Mouse (Mus musculus): ENCODE results near the gene Fastkd1. TPM values are rescaled to one million over a fixed set of nuclear protein-coding genes. Genes with fewer than 3 reads are reported as not detected.
"Not testable (repeated sequence)": the region's sequence is repeated elsewhere in the genome, so short reads cannot be mapped to it uniquely, and the experiment has no call there.

Fastkd1 gene
- polyA plus RNA-seq, 1 experiment from 2014 or later: 16.9 TPM

DNA sequence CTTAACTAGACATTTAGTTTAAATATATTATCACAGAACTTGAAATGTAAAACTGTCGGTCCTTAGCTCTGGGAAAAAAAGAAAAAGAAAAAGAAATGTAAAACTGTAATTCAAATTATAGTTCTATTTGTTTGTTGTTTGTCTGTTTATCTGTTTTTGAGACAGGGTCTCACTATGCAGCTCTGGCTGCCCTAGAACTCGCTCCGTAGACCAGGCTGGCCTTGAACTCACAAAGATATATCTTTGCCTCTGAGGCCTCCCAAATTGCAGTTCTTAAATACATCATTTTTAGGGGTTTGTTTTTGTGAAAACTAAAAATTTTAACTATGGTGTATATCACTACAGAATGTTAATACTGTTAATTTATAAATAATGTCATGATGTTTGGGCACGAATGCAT is 45.7 kb downstream of the Fastkd1 start:
- H3K4me3 ChIP-seq: no peak overlapping the region
- no peak overlapping the region for H3K9ac ChIP-seq
- 97% methylated on average over 4 of the region's 4 CpGs for WGBS
- H3K4me1 ChIP-seq (replicated peaks): no peaks in the 10 kb centered on the region
- no peak overlapping the region for H3K4me2 ChIP-seq
- no peaks in the 10 kb centered on the region for H3K9me3 ChIP-seq
- no peaks in the 10 kb centered on the region for H3K27me3 ChIP-seq
- ATAC-seq (ENCODE audit: low FRiP score, low read depth): no peak
- peaks cover 46% of the 10 kb centered on the region for H3K36me3 ChIP-seq
- H3K27ac ChIP-seq (replicated peaks): no peak overlapping the region

DNA sequence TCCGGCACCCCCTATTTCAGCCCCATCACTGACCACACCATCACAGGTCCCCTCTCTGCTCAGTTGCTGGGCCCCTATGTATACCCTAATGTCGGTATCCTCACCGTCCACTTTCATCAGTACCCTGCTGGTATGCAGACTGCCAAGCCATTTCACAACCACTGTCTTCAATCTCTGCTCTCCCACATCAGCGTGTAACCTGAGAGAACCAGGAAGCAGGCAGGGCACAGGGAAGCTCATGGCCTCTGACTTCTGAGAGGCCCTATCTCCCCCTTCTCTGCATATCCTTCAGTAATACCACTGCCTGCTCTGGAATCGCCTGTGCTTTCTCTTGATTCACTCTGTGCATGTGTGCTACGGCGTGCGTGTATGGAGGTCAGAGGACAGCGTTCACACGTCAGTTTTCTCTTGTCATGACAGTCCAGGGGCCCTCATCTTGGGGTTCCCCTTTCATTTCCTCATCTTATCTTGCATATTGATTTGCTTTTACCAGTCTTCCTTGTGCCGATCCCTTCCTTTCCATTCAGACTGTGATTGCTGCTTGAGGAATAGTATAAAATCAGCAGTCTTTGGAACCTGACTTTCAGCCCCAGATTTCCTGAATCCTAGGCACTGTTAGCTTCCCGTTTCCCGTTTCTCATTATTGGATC is 49.4 kb downstream of the Fastkd1 start:
- no peaks in the 10 kb centered on the region for H3K27me3 ChIP-seq
- ATAC-seq (ENCODE audit: low FRiP score, low read depth): no peak
- 92% methylated on average over 13 of the region's 13 CpGs for WGBS
- no peak overlapping the region for H3K4me3 ChIP-seq
- no peaks in the 10 kb centered on the region for H3K9me3 ChIP-seq
- H3K4me2 ChIP-seq: no peak overlapping the region
- H3K4me1 ChIP-seq (replicated peaks): no peaks in the 10 kb centered on the region
- no peak overlapping the region for H3K27ac ChIP-seq (replicated peaks)
- H3K36me3 ChIP-seq: peaks cover 53% of the 10 kb centered on the region
- no peak overlapping the region for H3K9ac ChIP-seq

DNA sequence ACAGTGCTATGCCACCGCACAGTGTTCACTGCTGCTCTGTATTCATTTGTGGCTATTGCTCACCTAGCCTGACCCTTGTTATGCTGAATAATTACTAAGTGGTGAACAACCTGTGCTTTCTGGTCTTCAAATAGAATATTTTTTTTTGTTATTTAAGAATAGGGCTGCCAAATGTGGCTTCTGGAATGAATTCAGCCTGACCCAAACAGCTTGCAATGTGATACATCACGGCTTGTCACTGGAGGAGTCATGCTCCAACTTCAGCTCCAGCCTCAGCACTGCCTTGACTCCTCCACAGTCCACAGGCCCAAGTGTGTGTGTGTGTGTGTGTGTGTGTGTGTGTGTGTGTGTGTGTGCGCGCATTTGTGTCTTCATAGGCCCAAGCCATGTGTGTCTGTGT is 54.0 kb downstream of the Fastkd1 start:
- Histone ChIP-seq H3K27me3 (no peaks in the 10 kb centered on the region), H3K4me1 (replicated peaks) (no peaks in the 10 kb centered on the region), H3K9me3 (no peaks in the 10 kb centered on the region), H3K9ac (no peak overlapping the region), H3K4me2 (no peak overlapping the region), H3K27ac (replicated peaks) (no peak overlapping the region), H3K36me3 (peaks cover 48% of the 10 kb centered on the region), H3K4me3 (no peak overlapping the region)
- WGBS: 99% methylated on average over 4 of the region's 4 CpGs
- ATAC-seq (ENCODE audit: low FRiP score, low read depth): no peak

DNA sequence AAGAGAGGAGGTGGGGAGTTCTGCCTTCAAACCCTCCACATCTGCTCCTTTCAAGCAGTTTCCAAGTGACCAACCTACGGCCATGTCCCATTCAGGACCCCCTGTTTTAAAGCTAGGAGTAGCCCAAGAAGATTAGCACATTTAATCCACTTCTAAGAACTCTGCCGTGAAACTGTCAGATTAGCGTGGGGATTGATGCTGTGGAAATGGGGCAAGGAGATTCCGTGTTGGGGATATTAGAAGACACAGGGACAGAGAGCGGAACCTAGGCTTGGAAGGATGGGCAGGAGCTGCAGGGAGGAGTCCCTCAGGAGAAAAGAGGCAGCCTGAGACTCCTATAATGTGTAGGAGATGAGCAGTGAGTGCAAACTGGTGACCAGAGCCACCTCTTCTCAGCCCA is 63.6 kb downstream of the Fastkd1 start:
- WGBS: 90% methylated on average over 5 of the region's 5 CpGs
- H3K9ac ChIP-seq: no peak overlapping the region
- H3K36me3 ChIP-seq: peaks cover 8% of the 10 kb centered on the region
- H3K4me1 ChIP-seq (replicated peaks): peaks cover 9% of the 10 kb centered on the region
- H3K27ac ChIP-seq (replicated peaks): no peak overlapping the region
- no peak overlapping the region for H3K4me3 ChIP-seq
- H3K9me3 ChIP-seq: no peaks in the 10 kb centered on the region
- no peaks in the 10 kb centered on the region for H3K27me3 ChIP-seq
- no peak for ATAC-seq (ENCODE audit: low FRiP score, low read depth)
- H3K4me2 ChIP-seq: no peak overlapping the region

DNA sequence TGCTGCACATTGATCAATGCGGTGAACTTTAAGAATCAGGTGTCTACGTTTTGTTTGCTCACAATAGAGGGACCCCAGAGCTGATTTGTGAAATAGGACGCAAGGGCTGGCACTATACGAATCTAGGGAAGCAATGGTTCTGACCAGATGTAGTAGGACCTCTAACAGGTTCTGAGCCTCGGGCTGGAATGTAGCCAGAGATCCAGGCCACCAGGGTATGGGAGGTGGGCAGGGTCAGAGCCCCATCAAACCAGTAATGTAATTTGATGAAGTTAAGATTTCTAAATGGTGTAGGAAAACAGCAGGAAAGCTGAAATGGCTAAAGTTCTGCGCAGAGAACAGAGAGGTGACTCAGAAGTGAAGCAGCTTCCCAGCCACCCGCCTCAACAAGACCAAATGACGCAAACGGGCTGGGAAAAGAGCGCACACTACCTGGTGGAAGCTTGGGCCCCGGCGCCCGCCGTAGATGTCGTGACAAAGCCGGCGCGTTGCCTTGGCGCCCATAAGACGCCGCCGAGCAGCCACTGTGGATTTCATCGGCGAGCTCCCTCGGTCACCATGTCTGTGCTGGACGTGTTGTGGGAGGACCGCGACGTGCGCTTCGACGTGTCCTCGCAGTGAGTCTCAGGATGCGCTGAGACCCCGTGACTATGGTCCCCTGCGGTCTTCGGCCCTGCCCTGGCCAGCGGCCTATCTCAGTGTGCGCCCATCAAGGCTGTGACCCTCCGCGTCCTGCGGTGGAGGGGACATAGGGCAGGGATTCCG is 66.4 kb downstream of the Fastkd1 start, which contains the start of gene Bbs5:
Gene Bbs5, plus strand, starts transcription at position 446 of the 765 bp plus-strand sequence.
- Histone ChIP-seq H3K36me3 (no peaks in the 10 kb centered on the region; the same call in 1 of the 2 replicates), H3K9ac (peak within 1 kb of the TSS; percentile 83), H3K4me1 (replicated peaks) (peaks cover 9% of the 10 kb centered on the region), H3K4me2 (peak within 1 kb of the TSS; percentile 65), H3K27ac (replicated peaks) (peak within 1 kb of the TSS; percentile 42), H3K4me3 (peak within 1 kb of the TSS; percentile 88), H3K9me3 (no peaks in the 10 kb centered on the region), H3K27me3 (no peaks in the 10 kb centered on the region)
- peak; percentile 95 for ATAC-seq (ENCODE audit: low FRiP score, low read depth)
- 2% methylated on average over 43 of the region's 43 CpGs for WGBS

DNA sequence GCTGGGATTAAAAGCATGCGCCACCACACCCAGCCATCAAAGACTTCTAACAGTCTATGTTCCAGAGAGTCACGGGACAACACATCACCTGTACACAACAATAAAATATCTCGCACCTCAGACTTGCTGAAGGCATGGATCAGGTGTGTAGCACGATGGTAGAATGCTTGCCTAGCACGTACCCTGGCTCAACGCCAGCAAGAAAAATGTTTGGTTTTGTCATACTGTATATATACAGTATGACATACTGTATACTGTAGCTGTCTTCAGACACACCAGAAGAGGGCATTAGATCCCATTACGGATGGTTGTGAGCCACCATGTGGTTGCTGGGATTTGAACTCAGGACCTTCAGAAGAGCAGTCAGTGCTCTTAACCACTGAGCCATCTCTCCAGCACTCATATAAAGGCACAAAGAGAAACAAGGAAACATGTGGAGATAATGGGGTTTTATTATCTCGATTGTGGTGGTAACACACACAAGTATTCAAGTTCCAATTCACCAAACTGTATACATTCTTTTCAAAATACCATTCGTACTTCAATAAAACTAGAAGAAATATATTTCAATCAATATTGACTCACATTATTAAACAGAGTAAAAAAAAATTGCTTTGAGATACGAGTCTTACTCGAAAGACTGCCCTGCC is 68.2 kb downstream of the Fastkd1 start:
- Histone ChIP-seq H3K36me3 (no peaks in the 10 kb centered on the region), H3K4me2 (no peak overlapping the region), H3K4me1 (replicated peaks) (peaks cover 9% of the 10 kb centered on the region), H3K27ac (replicated peaks) (no peak overlapping the region), H3K4me3 (no peak overlapping the region), H3K9ac (no peak overlapping the region), H3K27me3 (no peaks in the 10 kb centered on the region), H3K9me3 (no peaks in the 10 kb centered on the region)
- no peak for ATAC-seq (ENCODE audit: low FRiP score, low read depth)
- 94% methylated on average over 11 of the region's 11 CpGs for WGBS

DNA sequence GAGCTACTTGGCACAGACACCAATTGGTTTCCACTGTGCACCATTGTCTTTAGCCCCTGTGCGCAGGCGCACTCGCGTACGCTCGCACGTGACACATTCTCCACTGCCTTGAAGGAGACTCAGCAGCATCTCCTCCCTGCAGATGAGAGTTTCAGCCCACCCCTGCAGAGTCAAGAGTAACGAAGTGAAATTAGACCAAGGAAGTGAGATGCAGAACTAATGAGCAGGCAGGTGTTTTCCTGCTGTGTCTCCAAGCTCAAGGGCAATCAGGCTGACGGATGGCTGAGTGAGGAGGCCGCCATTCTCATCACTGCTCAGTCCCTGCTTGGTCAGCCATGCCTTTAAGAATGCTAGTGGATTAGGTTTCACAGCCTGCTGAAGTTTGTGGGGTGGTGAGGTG is 73.2 kb downstream of the Fastkd1 start:
- Histone ChIP-seq H3K4me1 (replicated peaks) (peaks cover 3% of the 10 kb centered on the region; the same call in 1 of the 2 replicates), H3K4me3 (no peak overlapping the region), H3K9ac (no peak overlapping the region), H3K36me3 (no peaks in the 10 kb centered on the region), H3K4me2 (peak overlapping the region; percentile 34; the same call in 1 of the 2 replicates), H3K27me3 (no peaks in the 10 kb centered on the region), H3K9me3 (no peaks in the 10 kb centered on the region), H3K27ac (replicated peaks) (no peak overlapping the region)
- peak; percentile 81 for ATAC-seq (ENCODE audit: low FRiP score, low read depth)
- 56% methylated on average over 10 of the region's 10 CpGs for WGBS

DNA sequence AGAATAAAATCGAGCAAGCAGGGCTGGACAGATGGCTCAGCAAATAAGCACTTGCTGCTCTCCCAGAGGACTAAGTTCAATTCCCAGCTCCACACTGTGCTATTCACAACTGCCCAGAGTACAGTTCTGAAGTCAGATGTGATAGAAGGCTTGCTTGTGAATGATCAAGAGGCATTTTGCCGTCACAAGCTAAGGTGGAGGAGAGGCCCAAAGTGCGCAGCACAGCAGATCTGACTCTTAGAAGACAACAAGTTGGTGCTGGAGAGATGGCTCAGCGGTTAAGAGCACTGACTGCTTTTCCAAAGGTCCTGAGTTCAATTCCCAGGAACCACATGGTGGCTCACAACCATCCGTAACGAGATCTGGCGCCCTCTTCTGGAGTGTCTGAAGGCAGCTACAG is 75.3 kb downstream of the Fastkd1 start:
- H3K4me2 ChIP-seq; H3K9ac ChIP-seq; H3K4me3 ChIP-seq; H3K4me1 ChIP-seq (replicated peaks); H3K9me3 ChIP-seq; ATAC-seq (ENCODE audit: low FRiP score, low read depth); H3K27ac ChIP-seq (replicated peaks); H3K36me3 ChIP-seq; H3K27me3 ChIP-seq: not testable (repeated sequence)
- WGBS: 75% methylated on average over 7 of the region's 7 CpGs

Other genes starting within 250 kb of the Fastkd1 start
- 1.2 and 1.4 TPM in 2 replicates for gene Lrp2, start 127.5 kb downstream of the Fastkd1 start, polyA plus RNA-seq (2015; fragmentation: Nextera tagmentation; extraction: Ambion mirVana)
- gene Bbs5, start 66.3 kb downstream of the Fastkd1 start, polyA plus RNA-seq (2015; fragmentation: Nextera tagmentation; extraction: Ambion mirVana): 22.5 and 27.7 TPM in 2 replicates
- 0.31 and 0.35 TPM in 2 replicates for gene Klhl41, start 43.4 kb downstream of the Fastkd1 start, polyA plus RNA-seq (2015; fragmentation: Nextera tagmentation; extraction: Ambion mirVana)
- 120 and 123 TPM in 2 replicates for gene Ppig, start 9.0 kb upstream of the Fastkd1 start, polyA plus RNA-seq (2015; fragmentation: Nextera tagmentation; extraction: Ambion mirVana)
- gene Ccdc173, start 76.1 kb upstream of the Fastkd1 start, polyA plus RNA-seq (2015; fragmentation: Nextera tagmentation; extraction: Ambion mirVana): 3.3 and 3.4 TPM in 2 replicates
- gene Phospho2, start 76.1 kb upstream of the Fastkd1 start, polyA plus RNA-seq (2015; fragmentation: Nextera tagmentation; extraction: Ambion mirVana): 33.4 and 34.1 TPM in 2 replicates
- gene Klhl23, start 108.4 kb upstream of the Fastkd1 start, polyA plus RNA-seq (2015; fragmentation: Nextera tagmentation; extraction: Ambion mirVana): 93.0 and 94.6 TPM in 2 replicates
- gene Ssb, start 148.0 kb upstream of the Fastkd1 start, polyA plus RNA-seq (2015; fragmentation: Nextera tagmentation; extraction: Ambion mirVana): 244 and 265 TPM in 2 replicates
- 31.8 and 32.6 TPM in 2 replicates for gene Mettl5, start 172.1 kb upstream of the Fastkd1 start, polyA plus RNA-seq (2015; fragmentation: Nextera tagmentation; extraction: Ambion mirVana)
- gene Ubr3, start 183.7 kb upstream of the Fastkd1 start, polyA plus RNA-seq (2015; fragmentation: Nextera tagmentation; extraction: Ambion mirVana): 15.3 and 16.0 TPM in 2 replicates

Data from hindbrain, embryonic 15.5 days (tissue).